Mouse (Mus musculus): ENCODE results near the gene Ncf2.

- TF ChIP-seq POLR2A (IDR thresholded peaks at IDR 0.05; ENCODE audit: extremely low read depth, insufficient read depth, low read length) (no peak), CTCF (IDR thresholded peaks at IDR 0.05; ENCODE audit: extremely low read depth, insufficient read depth, low read length) (no peak)
These were observed 45.3 kb downstream of the Ncf2 start for GRCm38 (mm10) chr1:152845211-152845730.
